Mouse (Mus musculus) lung, embryonic 15.5 days (tissue): ENCODE results near the gene Stpg4. TPM values are rescaled to one million over a fixed set of nuclear protein-coding genes. Genes with fewer than 3 reads are reported as not detected.

ENCODE experiments used
- ATAC-seq: fragments of 200-750 bp; cut with Nextera tagmentation; 2 replicates; pipeline ENCODE4 v1.8.0; 2017; ENCODE audit warnings: moderate number of reproducible peaks, borderline replicate concordance; ENCODE audit not compliant: low FRiP score, low TSS enrichment; ENCODE audit errors: extremely low read depth
- H3K27ac ChIP-seq: fragments of 300-500 bp; sonication (generic); 2 replicates; pipeline ENCODE4 v1.5.1; 2015; ENCODE audit warnings: moderate library complexity, mild to moderate bottlenecking, inconsistent platforms
- H3K27me3 ChIP-seq: fragments of 300-500 bp; sonication (generic); 2 replicates; pipeline ENCODE4 v1.6.1; 2015; ENCODE audit warnings: inconsistent platforms
- H3K36me3 ChIP-seq: fragments of 300-500 bp; sonication (generic); 2 replicates; pipeline ENCODE4 v1.6.1; 2015; ENCODE audit warnings: inconsistent platforms
- H3K4me1 ChIP-seq: fragments of 300-500 bp; sonication (generic); 2 replicates; pipeline ENCODE4 v1.6.1; 2015; ENCODE audit warnings: inconsistent platforms
- H3K4me2 ChIP-seq: fragments of 300-500 bp; sonication (generic); 2 replicates; pipeline ENCODE4 v1.6.1; 2015; ENCODE audit warnings: inconsistent platforms, mild to moderate bottlenecking, moderate library complexity
- H3K4me3 ChIP-seq: fragments of 300-500 bp; sonication (generic); 2 replicates; pipeline ENCODE4 v1.5.1; 2015; ENCODE audit warnings: mild to moderate bottlenecking, inconsistent platforms
- H3K9ac ChIP-seq: fragments of 300-500 bp; sonication (generic); 2 replicates; pipeline ENCODE4 v1.6.1; 2015; ENCODE audit warnings: inconsistent platforms
- H3K9me3 ChIP-seq: fragments of 300-500 bp; sonication (generic); 2 replicates; pipeline ENCODE4 v1.6.1; 2016; ENCODE audit warnings: inconsistent platforms
- WGBS: fragments of 180-500 bp; shearing (Covaris S2); methylation state at CpG from one replicate; pipeline ENCODE4 v1.1.7; 2015; 5-methylcytosine and 5-hydroxymethylcytosine counted together
- polyA plus RNA-seq: library from polyadenylated mRNA; unstranded; fragments of >200 nt; fragmentation: Nextera tagmentation; extraction: Ambion mirVana; gene quantifications from 2 replicates; pipeline ENCODE4 v1.2.1, GENCODE M21; 2015

Stpg4 gene
- polyA plus RNA-seq, 1 experiment from 2014 or later = not detected

GRCm38 (mm10) chr17:87343060-87343703 lies 84.4 kb downstream of the Stpg4 start:
- Histone ChIP-seq H3K4me1 (no peaks in the 10 kb centered on the region), H3K36me3 (no peaks in the 10 kb centered on the region), H3K9ac (no peak overlapping the region), H3K27ac (no peak overlapping the region), H3K27me3 (no peaks in the 10 kb centered on the region), H3K4me2 (no peak overlapping the region), H3K9me3 (no peaks in the 10 kb centered on the region), H3K4me3 (no peak overlapping the region)
- no peak for ATAC-seq
- 67% methylated on average over 8 of the region's 8 CpGs for whole genome bisulfite sequencing

Other genes with a start within 250 kb of the Stpg4 start
- gene Mcfd2, start 161.8 kb downstream of the Stpg4 start, polyA plus RNA-seq = 116 and 122 TPM in 2 replicates
- gene Ttc7, start 144.9 kb downstream of the Stpg4 start, polyA plus RNA-seq = 7.3 TPM in 2 replicates
- 942 and 944 TPM in 2 replicates for gene Calm2, start 19.2 kb upstream of the Stpg4 start, polyA plus RNA-seq
- 344 and 355 TPM in 2 replicates for gene Epcam, start 208.2 kb upstream of the Stpg4 start, polyA plus RNA-seq
- gene Msh2, start 244.6 kb upstream of the Stpg4 start, polyA plus RNA-seq = 78.7 and 79.2 TPM in 2 replicates